Mouse (Mus musculus): ENCODE measurements at regions not wholly inside any gene's neighbourhood (a gene's known extent, or its start where the extent isn't known, plus 50 kb on each side); places are given as distances from the start of the nearest gene placed in this dataset.

GRCm38 (mm10) chr5:128526432-128526831 lies 74.2 kb upstream of the Fzd10 start:
- TF ChIP-seq CTCF (IDR thresholded peaks at IDR 0.05; ENCODE audit: control insufficient read depth, insufficient read depth, low read length) (no peak), POLR2A (IDR thresholded peaks at IDR 0.05; ENCODE audit: borderline replicate concordance, control insufficient read depth, low read depth, low read length) (no peak)
